Mouse (Mus musculus) layer of hippocampus, adult 8-10 months (tissue): Measurements from ENCODE around the gene Gart. TPM values are rescaled to one million over a fixed set of nuclear protein-coding genes. Genes with fewer than 3 reads are reported as not detected.
"Not testable (repeated sequence)": the region's sequence is repeated elsewhere in the genome, so short reads cannot be mapped to it uniquely, and the experiment has no call there.

Experiments
- DNase-seq, 2 experiments: peaks; one replicate each; pipeline ENCODE4 v3.0.0; 2022; ENCODE audit warnings: low spot score in 2 of 2
- total RNA-seq, 4 experiments: library from RNA; stranded (reverse); gene quantifications; 2 replicates each; pipeline ENCODE4 v1.2.4; 2022

The Gart gene
- total RNA-seq, 4 experiments from 2014 or later = 51.4 to 67.0 (median 56.2) TPM

DNA sequence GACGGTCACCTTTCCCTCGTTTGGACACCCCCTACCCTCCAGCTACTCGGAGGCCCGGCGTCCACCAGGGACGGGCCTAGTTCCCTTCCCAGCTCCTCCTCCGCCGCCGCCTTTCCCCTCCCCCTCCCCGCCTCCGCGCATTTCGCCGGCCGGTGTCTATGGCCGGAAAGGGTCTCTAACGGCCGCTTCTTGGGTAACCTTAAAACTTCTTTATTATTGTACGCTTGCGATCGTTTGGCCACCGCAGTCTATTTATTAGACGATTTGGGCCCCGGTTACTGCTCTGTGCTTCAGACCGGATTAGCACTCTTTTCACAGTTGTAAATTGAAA, 1.4 kb upstream of the Gart start:
- peak; percentile 45 to 63 for DNase-seq

DNA sequence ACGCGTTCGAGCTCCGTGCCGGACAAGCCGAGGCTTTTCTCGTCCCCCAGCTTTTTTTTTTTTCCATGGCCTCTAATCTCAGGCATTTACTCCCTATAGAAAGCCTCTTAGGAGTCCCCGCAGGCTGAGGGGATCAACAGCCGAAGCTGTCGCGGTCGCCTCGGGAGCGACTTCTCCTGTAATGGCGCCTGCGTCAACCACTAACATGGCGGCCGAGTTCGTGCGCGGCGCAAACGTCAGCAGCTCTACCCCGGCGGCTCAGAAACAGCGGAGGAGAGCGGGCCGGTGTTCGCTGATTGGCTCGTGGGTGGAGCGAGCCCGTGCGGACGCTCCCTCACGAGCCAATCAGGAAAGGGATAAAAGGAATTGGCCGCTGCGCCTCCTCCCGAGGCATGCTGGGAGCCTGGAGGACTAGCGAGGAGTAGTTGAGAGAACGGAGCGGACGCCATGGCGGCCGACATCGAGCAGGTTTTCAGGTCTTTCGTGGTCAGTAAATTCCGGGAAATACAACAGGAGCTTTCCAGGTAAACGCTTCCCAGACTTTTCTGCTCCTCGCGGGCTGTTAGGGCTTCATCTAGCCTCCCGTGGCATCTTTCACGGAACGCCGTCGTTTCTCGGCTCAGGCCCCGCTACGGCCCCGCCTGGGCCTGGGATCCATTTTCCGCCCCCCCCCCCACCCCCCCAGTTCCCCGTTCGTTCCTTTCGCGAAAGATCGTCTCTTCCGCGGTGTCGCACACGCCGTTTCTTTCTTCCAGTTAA, 888 bp upstream of the Gart start, which contains the start of gene Son:
Gene Son, plus strand, starts transcription at position 46 of the 759 bp plus-strand sequence.
- DNase-seq = peak; percentile 97

DNA sequence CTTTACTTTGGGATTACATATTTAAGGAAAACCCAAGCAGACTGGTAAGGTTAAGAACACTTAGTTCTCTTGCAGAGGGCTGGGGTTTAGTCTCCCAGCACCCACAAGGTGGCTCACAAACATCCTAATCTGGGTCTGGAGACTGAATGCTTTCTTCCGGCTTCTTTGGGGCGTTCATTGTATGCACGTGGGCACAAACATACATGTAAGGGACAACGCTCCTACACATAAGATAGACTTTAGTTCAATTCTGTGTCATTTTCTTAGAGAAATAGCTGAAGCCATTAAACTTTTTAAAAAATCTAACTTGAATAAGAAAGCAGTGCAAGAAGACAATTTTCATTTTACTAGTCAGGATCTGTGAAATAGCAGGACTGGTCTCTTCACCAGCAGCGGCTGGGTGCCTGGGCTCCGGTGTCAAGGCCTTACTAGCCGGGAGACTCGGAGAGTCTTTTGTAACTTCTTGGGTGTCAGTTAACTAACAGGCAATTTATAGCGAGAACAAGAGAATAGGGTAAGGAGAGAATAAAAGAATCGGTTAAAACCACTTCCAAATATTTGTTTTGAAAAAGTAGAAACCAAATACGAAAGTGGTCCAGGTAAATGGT, 653 bp downstream of the Gart start:
- DNase-seq = no peak

DNA sequence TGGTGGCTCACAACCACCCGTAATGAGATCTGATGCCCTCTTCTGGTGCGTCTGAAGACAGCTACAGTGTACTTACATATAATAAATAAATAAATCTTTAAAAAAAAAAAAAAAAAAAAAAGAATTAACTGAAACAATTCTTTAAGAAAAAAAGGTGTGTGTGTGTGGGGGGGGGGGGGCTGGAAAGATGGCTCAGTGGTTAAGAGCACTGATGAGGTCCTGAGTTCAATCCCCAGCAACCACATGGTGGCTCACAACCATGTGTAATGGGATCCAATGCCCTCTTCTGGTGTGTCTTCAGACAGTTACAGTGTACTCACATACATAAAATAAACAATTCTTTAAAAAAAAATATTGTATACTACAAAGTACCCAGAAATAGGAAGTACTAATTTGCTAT, 1.3 kb downstream of the Gart start:
- not testable (repeated sequence) for DNase-seq

DNA sequence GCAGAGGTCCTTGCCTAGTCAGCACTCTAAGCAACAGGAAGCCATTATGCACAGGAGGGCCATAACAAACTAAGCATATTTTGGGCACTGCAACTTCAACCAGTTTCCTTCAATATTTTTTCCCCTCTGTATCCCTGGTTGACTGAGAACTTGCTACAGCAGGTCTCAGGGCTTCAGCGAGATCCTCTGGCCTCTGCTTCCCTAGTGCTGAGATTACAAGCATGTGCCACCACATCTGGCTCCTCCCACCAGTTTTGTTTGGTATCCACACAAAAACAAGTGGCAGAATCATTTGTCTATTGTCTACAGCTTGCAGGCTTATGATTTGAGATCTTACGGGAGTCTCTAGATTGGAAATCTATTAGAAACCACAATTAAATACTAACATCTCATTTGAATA, 1.9 kb downstream of the Gart start:
- DNase-seq = no peak

DNA sequence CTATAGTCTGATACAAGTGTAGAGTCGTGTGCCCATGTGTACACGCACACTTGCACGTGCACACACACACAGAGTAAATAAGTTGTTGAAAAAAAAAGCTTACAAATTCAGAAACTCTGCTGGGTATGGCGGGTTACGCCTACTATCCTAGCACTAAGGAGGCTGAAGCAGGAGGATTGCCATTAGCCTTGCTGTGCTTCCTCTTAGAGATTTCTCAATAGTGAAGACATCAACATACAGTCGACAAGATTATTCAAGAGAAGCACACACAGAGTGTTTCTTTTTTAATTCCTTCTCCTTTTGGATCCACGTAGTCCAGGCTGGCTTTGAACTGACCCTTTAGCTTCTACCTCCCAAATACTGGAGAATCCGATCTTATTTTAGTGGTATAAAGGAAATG, 6.6 kb downstream of the Gart start:
- no peak for DNase-seq

DNA sequence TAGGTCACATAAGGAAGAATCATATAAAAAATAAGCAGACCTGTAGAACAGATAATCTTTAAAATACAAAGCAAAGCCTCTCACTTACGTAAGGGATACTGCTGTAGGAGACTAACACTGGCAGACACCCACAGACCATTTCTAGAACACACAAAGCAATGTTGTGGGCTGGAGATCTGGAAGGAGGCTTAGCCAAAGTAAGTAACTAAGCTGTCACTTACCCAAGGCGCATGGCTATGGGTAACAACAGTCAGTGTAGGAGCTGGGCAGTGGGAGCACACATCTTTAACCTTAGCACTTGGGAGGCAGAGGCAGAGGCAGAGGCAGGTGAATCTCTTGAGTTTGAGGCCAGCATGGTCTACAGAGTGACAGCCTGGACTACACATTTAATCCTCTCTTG, 7.1 kb downstream of the Gart start:
- no peak for DNase-seq

DNA sequence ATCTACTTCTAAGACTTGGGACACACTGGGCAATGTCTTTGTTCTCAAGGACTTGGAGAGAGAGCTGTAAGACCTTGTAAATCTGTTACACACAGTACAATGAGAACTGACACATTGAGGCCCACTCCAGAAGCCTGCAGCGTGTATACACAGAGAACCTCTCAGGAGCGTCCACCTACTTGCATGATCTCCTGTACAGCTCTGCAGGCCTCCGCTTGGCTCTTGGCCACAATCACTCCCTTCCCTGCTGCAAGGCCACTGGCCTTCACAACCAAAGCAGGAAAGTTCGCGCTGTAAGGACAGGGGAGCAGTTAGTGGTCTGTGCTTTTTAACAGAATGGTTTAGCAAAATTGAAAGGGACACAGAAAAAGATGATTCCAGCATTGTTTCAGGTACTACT, 7.6 kb downstream of the Gart start:
- no peak for DNase-seq

DNA sequence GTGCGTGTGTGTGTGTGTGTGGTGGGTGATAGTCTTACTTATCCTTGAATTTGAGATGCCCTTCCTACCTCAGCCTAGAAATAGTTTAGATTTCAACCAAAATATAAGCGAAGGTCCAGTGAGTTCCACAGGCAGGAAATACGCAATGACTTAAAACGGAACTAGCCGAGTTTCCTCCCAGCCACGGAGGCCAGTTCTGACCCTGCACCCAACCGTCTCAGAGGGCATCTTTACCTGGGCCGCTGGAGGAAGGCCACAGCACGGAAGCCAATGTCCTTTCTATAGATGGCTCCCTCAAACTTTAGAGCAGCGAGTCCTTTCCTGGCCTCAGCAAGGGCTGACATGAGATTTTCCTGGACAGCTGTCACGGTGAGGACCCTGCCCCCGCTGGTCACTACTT, 13.1 kb downstream of the Gart start:
- no peak for DNase-seq

DNA sequence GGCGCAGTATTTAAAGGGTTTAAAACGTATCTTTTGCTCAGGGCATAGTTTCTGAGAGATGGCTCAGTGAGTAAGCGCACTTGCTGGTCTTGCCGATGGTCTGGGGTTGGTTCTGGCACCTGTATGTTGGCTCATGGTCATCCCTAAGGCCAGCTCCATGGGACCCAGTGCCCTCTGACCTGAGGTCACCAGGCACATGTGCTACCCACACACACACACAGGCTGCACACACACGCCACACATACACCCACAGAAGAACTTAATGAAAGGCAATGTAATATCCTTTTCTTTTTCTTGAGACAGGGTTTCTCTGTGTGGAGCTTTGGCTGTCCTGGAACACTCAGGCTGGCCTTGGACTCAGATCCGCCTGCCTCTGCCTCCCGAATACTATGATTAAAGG, 13.8 kb downstream of the Gart start:
- no peak for DNase-seq

DNA sequence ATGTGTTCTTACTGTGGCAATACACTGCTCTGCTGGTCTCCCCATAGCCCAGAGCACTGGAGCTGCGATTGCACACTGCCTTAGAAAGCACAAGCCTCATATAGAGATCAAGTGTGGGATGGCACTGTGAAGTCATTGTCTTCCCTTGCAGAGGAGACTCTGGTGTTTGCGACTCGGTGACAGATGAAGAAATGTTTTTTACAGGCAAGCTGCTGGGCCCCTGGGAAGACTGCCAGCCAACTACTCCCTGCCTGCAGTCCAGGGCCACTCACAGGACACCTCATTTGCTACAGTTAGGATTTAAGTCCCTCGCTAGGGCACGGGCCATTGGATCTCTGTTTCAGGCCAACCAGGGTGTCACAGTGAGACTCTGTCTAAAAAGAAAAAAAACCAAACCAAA, 14.3 kb downstream of the Gart start:
- no peak for DNase-seq

DNA sequence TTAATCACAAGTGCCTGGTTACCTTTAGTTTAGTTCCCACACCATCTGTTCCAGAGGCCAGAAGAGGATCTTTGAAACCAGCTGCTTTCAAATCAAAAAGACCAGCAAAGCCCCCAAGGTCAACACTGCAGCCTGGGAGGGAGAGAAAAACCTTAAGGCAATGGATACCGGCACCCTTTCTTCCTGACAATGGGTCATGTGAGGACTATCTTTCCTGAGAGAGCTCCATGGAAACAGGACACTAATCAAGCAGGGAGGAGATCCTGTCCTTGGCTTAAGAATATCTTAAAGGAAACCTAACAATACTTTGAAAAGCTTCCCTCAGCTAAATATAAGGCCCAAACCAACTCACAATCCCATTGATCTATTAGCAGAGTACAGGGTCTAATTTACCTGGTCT, 16.2 kb downstream of the Gart start:
- DNase-seq = no peak

DNA sequence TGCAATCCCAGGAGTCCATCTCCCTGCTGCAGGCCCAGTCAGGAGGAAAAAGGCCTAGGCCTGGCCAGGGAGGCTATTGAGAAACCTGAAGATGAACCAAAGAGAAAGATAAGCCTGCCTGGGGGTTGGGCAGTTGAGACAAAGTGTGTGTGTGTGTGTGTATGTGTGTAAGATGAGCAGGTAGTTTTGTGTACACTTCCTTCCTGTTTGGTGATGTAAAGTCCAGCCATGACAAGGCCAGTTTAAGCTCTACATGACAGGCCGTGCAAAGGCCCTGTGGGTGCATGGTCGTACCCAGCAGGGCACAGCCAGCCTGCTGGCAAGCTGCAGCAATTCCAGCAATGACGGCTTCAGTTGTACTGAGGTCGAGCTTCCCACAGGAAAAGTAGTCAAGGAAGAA, 17.0 kb downstream of the Gart start:
- DNase-seq = no peak

DNA sequence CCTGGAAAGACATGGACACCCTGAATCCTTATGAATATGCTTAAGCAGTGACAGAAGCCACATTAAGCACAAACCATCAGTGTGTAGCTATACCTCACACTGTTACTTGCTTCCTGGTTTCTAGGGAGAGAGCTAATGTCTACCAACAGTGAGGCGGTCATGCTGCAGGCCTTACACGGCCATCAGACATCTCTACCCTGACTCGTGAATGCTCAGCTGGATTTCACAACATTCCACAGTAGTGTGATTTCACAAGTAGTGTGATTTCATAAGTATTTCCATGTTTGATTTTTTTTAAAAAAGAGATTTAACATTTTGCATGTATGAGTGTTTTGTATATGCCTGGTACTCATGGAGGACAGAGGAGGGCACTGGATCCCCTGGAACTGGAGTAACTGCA, 18.1 kb downstream of the Gart start:
- no peak for DNase-seq

DNA sequence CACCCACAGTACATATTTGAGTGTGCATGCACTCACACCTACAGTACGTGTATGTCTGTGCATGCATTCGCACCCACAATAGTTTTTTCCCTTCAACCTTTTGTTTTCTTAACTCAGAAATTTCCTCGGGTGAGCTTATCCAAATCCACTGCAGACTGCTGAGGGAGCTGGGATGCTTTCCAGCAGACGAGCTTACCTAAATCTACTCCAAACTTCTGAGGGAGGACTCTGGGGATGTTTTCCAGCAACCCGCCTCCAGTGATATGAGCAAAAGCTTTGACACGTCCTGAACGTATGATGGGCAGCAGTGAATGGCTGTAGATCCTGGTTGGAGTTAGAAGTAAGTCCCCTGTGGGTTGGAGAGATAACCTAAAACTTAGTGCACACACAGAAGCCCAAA, 18.9 kb downstream of the Gart start:
- DNase-seq = no peak

DNA sequence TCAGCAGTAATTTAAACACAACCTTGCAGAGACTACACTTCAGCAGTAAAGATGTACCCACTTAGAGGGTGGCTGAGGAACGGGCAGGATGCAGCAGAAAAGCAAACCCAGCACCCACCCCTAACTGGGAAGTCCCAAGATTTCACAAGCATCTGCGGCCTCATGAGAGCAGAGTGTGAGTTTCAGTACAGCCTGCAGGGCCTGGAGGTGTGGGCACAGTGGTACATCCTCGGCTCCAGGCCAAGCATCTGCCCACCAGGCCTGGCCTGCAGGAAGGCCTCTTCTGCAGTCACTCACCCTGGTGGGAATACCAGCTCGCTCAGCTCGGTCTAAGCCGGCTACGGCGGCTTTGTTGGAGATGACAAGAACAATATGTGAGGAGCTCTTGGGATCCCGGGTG, 23.7 kb downstream of the Gart start:
- DNase-seq = no peak

DNA sequence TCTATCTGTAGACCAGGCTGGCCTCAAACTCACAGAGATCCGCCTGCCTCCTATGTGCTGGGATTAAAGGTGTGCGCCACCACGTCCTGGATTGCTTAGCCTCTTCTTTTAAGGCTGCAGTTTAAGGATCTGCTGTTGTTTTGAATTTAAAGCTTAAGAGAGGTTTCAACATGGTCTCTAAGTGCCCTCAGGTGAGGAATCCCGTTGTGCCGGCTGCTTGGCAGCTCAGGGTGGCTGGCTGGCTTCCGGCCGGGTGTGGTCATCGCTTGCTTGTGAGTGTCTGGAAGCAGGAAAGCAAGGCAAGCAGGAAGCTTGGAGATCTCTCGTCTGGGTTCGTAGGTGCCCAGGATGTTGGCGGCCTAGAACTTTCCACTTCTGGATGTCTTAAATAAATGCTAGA, 25.8 kb downstream of the Gart start:
- no peak for DNase-seq

DNA sequence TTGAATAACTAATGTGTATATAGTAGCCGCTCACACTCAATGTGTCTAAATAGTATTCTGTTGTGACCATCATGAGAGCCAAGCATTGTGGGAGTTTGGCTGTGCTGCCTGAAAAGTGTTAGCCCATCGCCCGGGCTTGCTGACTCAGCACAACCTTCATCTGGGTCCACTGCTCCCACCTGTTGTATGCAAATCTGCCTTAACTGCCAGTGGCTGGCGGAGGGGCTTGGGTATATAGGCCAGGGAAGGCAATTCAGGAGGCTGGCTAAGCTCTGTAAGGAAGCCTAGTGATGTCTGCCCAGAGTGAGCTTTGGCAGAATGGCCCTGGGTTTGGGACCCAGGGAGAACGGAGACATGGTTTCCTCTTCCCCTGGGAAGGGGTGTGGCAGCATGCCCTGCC, 26.6 kb downstream of the Gart start:
- DNase-seq = no peak

DNA sequence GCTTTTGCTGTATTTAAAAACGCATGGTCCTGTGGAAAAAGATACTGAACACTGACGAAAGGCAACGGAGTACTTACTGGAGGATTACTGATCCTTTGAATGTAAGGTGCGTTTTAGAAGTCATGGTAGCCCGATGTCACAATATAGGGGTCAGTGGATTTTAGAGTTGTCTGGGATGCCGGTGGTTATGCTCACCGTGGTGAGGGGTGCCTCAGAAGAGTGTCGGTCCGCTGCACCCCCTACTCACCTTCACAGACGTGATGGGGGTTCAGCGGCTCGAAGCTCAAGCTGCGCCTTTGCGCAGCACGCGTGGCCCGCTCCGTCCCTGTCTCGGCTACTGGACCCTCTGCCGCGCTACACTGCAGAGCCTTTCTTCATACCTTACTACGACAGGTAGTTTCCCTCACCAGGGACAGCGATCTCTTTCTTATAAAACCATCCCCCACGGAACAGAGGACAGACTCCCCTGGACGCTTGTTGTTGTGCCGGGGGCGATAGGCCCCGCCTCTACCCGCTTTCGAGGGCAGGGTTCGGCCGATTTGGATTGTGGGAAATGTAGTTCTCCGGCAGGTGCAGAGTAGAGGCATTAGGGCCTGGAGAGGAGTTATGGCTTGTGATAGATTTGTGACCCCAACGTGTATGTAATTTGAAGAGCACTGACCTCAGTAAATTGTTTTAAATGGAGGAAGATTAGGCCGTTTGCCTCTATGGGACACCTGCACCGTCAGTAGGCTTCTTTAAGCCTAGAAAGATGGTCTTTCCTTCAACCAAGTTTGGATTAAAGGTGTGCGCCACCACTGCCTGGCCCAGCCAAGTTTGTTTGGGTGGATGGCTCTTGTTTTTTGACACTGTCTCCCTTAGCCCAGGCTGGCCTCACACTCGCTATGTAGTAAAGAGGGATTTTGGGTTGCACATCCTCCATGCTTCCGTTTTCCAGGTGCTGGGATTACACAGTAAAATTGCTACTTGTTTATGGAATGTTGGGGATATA, 27.9 kb downstream of the Gart start, which contains the start of gene Dnajc28:
Gene Dnajc28, minus strand, starts transcription at position 516 of the 991 bp plus-strand sequence.
- peak; percentile 79 for DNase-seq

DNA sequence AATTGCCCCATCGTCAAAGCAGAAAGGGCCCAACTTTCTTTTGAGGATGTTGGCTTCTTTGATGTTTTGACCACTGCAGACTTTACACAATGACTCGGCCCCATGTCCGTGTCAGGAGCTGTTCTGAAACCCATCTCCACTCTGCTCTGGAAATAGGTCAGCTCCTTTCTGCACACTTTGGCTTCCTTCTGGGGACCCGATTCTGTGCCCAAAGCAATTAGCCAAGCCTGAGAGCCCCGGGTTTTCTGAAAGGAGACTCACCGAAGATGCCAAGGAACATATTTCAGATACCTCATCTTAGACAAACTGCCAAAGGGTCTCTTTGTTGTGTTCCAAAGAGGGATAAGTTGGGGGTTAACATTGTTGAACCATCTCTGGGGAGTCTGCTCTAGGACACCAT, 32.2 kb downstream of the Gart start:
- DNase-seq = peak in 1 of 2 experiments; percentile 30

DNA sequence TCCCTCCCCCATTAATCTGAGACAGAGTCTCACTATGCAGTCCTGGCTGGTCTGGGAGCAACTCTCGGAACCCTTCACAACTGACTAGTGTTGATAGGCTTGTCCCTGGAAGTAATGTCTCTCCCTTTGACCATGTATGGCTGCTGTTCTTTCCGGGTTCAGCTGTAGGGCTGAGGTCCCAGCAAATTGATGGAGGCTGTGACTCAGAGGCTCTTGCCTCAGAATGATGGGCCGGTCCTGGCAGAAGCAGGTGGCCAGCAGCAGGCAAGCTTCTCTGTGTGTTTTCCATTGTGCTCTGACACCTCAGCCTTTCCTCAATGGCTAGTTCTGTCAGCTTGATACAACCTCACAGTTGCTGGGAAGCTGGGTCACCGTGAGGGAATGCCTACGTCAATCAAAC, 34.2 kb downstream of the Gart start:
- DNase-seq = no peak

DNA sequence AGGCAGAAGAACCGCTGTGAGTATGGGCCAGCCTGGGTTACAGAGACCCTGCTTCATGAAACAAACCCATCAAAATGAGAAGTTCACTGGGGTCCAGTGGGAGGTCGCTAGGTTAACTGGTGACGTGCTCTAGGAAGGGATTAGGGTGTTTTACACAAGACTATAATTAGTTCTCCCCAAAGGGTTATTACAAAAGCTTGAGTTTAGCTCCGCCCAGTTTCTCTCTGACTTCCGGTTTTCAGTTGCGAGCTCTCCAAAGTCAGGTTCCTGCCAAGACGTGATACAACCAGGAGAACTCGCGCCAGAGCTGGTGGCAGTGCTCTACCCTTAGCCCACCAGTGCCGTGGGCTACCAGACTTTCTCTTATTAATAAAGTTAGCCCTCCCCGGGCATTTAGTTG, 35.5 kb downstream of the Gart start:
- no peak for DNase-seq
